Mouse (Mus musculus) liver, adult 2 months (tissue): ENCODE measurements around the gene Slc25a25. TPM values are rescaled to one million over a fixed set of nuclear protein-coding genes. Genes with fewer than 3 reads are reported as not detected.
A peak's percentile ranks its signal among the peaks of the same experiment; 100 is the strongest.
"Not testable (repeated sequence)": the region's sequence is repeated elsewhere in the genome, so short reads cannot be mapped to it uniquely, and the experiment has no call there.

Source experiments
- DNase-seq: peaks from one replicate; pipeline ENCODE4 v3.0.0-alpha.2; 2011; ENCODE audit warnings: low read depth, low spot score; ENCODE audit errors: extremely low read depth
- H3K27ac ChIP-seq: fragments of 200-500 bp; replicated peaks from 2 replicates; pipeline ENCODE4 v1.5.1; 2012; ENCODE audit warnings: low read depth, mild to moderate bottlenecking, control low read depth, inconsistent platforms, low read length; ENCODE audit not compliant: insufficient read depth
- H3K27me3 ChIP-seq: fragments of 200-500 bp; 2 replicates; pipeline ENCODE4 v1.6.1; 2012; ENCODE audit warnings: mild to moderate bottlenecking, moderate library complexity, low read length, inconsistent platforms; ENCODE audit not compliant: control insufficient read depth, insufficient read depth
- H3K36me3 ChIP-seq: fragments of 200-500 bp; 2 replicates; pipeline ENCODE4 v1.6.1; 2012; ENCODE audit warnings: low read length, inconsistent platforms; ENCODE audit not compliant: control insufficient read depth, insufficient read depth
- H3K4me1 ChIP-seq: fragments of 200-500 bp; 2 replicates; pipeline ENCODE4 v1.6.1; 2011; ENCODE audit warnings: low read length; ENCODE audit not compliant: control insufficient read depth, insufficient read depth
- H3K4me3 ChIP-seq: fragments of 200-500 bp; 2 replicates; pipeline ENCODE4 v1.5.1; 2011; ENCODE audit warnings: low read depth, mild to moderate bottlenecking, control low read depth, low read length, moderate library complexity; ENCODE audit not compliant: insufficient read depth
- H3K79me2 ChIP-seq: fragments of 200-500 bp; 2 replicates; pipeline ENCODE4 v1.6.1; 2012; ENCODE audit warnings: inconsistent platforms, mild to moderate bottlenecking, low read length, moderate library complexity; ENCODE audit not compliant: control insufficient read depth, insufficient read depth
- H3K9ac ChIP-seq: fragments of 200-500 bp; 2 replicates; pipeline ENCODE4 v1.6.1; 2012; ENCODE audit warnings: low read depth, mild to moderate bottlenecking, control low read depth, inconsistent platforms, low read length
- CTCF ChIP-seq: fragments of 200-500 bp; IDR thresholded peaks from 2 replicates; pipeline ENCODE4 v1.5.1; 2011; ENCODE audit warnings: low read depth, low read length, control low read depth
- POLR2A ChIP-seq: fragments of 200-500 bp; IDR thresholded peaks from 2 replicates; pipeline ENCODE4 v1.6.1; 2011; ENCODE audit warnings: low read length, control low read depth; ENCODE audit not compliant: insufficient read depth; ENCODE audit errors: extremely low read depth
- WGBS: fragments of 180-500 bp; shearing (Covaris S2); methylation state at CpG from one replicate; pipeline ENCODE4 v1.1.7; 2018; 5-methylcytosine and 5-hydroxymethylcytosine counted together
- polyA plus RNA-seq: library from polyadenylated mRNA; depleted of rRNA; stranded (reverse); fragments of >200 nt; gene quantifications from 2 replicates; pipeline ENCODE4 v1.2.3, GENCODE M21; 2012
- total RNA-seq: library from RNA; depleted of rRNA; stranded (reverse); fragments of >200 nt; gene quantifications from 2 replicates; pipeline ENCODE4 v1.2.3, GENCODE M21; 2014

Slc25a25 gene
- total and polyA plus RNA-seq, 2 experiments, result 41.9 to 57.9 TPM

DNA sequence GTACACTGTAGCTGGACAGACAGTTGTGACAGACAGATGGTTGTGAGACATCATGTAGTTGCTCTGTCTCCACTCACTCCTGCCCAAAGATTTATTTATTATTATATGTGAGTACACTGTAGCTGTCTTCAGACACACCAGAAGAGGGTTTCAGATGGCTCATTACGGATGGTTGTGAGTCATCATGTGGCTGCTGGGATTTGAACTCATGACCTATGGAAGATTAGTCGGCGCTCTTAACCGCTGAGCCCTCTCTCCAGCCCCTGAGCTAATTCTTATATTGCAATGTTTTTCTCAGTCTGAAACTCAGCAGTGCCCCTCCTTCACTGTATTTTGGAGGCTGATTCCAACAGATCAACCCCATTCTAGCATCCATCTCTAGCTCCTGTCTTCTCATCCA is 34.5 kb upstream of the Slc25a25 start:
- 86% methylated on average over 4 of the region's 4 CpGs for WGBS
- H3K79me2 ChIP-seq, result no peaks in the 10 kb centered on the region
- DNase-seq, result no peak
- TF ChIP-seq POLR2A (no peak), CTCF (no peak)
- H3K4me3 ChIP-seq, result no peak overlapping the region
- 0 out of 2 replicates have a peak overlapping the region, but pooled peaks have one; percentile 79 for H3K27ac ChIP-seq
- H3K27me3 ChIP-seq, result no peaks in the 10 kb centered on the region
- H3K9ac ChIP-seq, result no peak overlapping the region
- no peaks in the 10 kb centered on the region for H3K36me3 ChIP-seq
- H3K4me1 ChIP-seq, result peaks cover 3% of the 10 kb centered on the region; the same call in 1 of the 2 replicates

GRCm38 (mm10) chr2:32484933-32485332 is 33.7 kb upstream of the Slc25a25 start:
- Histone ChIP-seq H3K9ac (peak overlapping the region; percentile 52; the same call in 1 of the 2 replicates), H3K27me3 (no peaks in the 10 kb centered on the region), H3K4me1 (peaks cover 3% of the 10 kb centered on the region; the same call in 1 of the 2 replicates), H3K79me2 (no peaks in the 10 kb centered on the region), H3K27ac (peak overlapping the region; percentile 79), H3K36me3 (no peaks in the 10 kb centered on the region), H3K4me3 (no peak overlapping the region)
- no peak for TF ChIP-seq POLR2A
- TF ChIP-seq CTCF, result no peak
- DNase-seq, result peak; percentile 92
- 26% methylated on average over 6 of the region's 6 CpGs for WGBS

GRCm38 (mm10) chr2:32483179-32483875 is 32.1 kb upstream of the Slc25a25 start:
- Histone ChIP-seq H3K36me3 (no peaks in the 10 kb centered on the region), H3K27ac (no peak overlapping the region), H3K9ac (no peak overlapping the region), H3K4me1 (peaks cover 3% of the 10 kb centered on the region; the same call in 1 of the 2 replicates), H3K27me3 (no peaks in the 10 kb centered on the region), H3K79me2 (no peaks in the 10 kb centered on the region), H3K4me3 (no peak overlapping the region)
- peak; percentile 32 for DNase-seq
- no peak for TF ChIP-seq POLR2A
- TF ChIP-seq CTCF, result peak; percentile 43; the same call in 1 of the 2 replicates
- WGBS, result 79% methylated on average over 9 of the region's 9 CpGs

GRCm38 (mm10) chr2:32482351-32482750 is 31.1 kb upstream of the Slc25a25 start:
- Histone ChIP-seq H3K27ac (no peak overlapping the region), H3K4me3 (no peak overlapping the region), H3K79me2 (no peaks in the 10 kb centered on the region), H3K9ac (no peak overlapping the region), H3K4me1 (peaks cover 3% of the 10 kb centered on the region; the same call in 1 of the 2 replicates), H3K36me3 (no peaks in the 10 kb centered on the region), H3K27me3 (no peaks in the 10 kb centered on the region)
- DNase-seq, result no peak
- no peak for TF ChIP-seq CTCF
- TF ChIP-seq POLR2A, result no peak
- 81% methylated on average over 8 of the region's 8 CpGs for WGBS

DNA sequence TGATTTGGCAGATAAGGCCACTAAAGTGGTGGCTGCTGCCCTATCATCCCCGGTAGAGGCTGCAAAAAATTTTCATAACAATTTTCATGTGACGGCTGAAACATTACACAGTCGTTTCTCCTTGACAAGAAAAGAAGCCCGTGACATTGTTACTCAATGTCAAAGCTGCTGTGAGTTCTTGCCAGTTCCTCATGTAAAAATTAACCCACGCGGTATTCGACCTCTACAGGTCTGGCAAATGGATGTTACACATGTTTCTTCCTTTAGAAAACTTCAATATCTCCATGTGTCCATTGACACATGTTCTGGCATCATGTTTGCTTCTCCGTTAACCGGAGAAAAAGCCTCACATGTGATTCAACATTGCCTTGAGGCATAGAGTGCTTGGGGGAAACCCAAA is 24.1 kb upstream of the Slc25a25 start:
- 77% methylated on average over 6 of the region's 9 CpGs for WGBS
- H3K36me3 ChIP-seq, H3K9ac ChIP-seq, H3K4me1 ChIP-seq, H3K27me3 ChIP-seq, DNase-seq, H3K79me2 ChIP-seq, H3K4me3 ChIP-seq, H3K27ac ChIP-seq: not testable (repeated sequence)

DNA sequence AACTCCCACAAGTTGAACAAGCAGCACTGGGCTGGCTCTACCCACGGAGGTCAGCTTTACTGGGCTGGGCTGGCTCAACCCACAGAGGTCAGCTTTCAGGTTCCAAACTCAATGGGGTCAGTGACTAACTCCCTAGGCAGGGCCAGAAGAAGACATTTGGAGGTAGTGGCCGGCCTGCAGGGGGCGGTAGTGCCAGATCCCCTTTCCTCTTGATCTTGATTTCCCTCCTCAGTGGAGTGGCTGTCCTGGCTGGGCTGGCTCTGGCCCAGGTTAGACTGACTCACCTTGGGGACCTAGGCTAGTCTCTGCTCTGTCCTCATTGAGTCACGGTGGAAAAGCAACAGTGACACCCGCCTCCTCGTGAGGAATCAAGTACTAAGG is 20.4 kb upstream of the Slc25a25 start:
- DNase-seq, result peak; percentile 63

More for the DNA sequence above, 20.4 kb upstream of the Slc25a25 start:
- no peak overlapping the region for H3K27ac ChIP-seq
- H3K4me1 ChIP-seq, result no peaks in the 10 kb centered on the region
- 61% methylated on average over 6 of the region's 6 CpGs for WGBS
- no peaks in the 10 kb centered on the region for H3K27me3 ChIP-seq
- peak; percentile 65 for TF ChIP-seq CTCF
- no peak for TF ChIP-seq POLR2A
- no peaks in the 10 kb centered on the region for H3K36me3 ChIP-seq
- no peak overlapping the region for H3K9ac ChIP-seq
- H3K79me2 ChIP-seq, result no peaks in the 10 kb centered on the region
- H3K4me3 ChIP-seq, result no peak overlapping the region
